Mouse (Mus musculus) spleen, adult 12 weeks (tissue): Measurements from ENCODE around the gene Amh.
A peak's percentile ranks its signal among the peaks of the same experiment; 100 is the strongest.
"Not testable (repeated sequence)": the region's sequence is repeated elsewhere in the genome, so short reads cannot be mapped to it uniquely, and the experiment has no call there.

ENCODE experiments used
- DNase-seq: peaks from one replicate; pipeline ENCODE4 v3.0.0; 2022; ENCODE audit warnings: low spot score

Gene Amh

GRCm38 (mm10) chr10:80828587-80828986, 23.5 kb downstream of the Amh start:
- DNase-seq: not testable (repeated sequence)

GRCm38 (mm10) chr10:80829359-80830278, 24.6 kb downstream of the Amh start:
- no peak for DNase-seq

- no peak for DNase-seq
These were observed 26.1 kb downstream of the Amh start for GRCm38 (mm10) chr10:80831136-80831535.

- no peak for DNase-seq
These were observed 27.8 kb downstream of the Amh start for GRCm38 (mm10) chr10:80832818-80833217.

GRCm38 (mm10) chr10:80835617-80836016, 30.6 kb downstream of the Amh start:
- DNase-seq: no peak

- no peak for DNase-seq
These were observed 31.9 kb downstream of the Amh start for GRCm38 (mm10) chr10:80836949-80837379.

- DNase-seq: no peak
These were observed 32.8 kb downstream of the Amh start for GRCm38 (mm10) chr10:80837827-80838226.

GRCm38 (mm10) chr10:80838346-80838912, 33.4 kb downstream of the Amh start:
- no peak for DNase-seq

GRCm38 (mm10) chr10:80839848-80840247, 34.8 kb downstream of the Amh start:
- DNase-seq: no peak

- DNase-seq: no peak
These were observed 36.6 kb downstream of the Amh start for GRCm38 (mm10) chr10:80841685-80842084.

GRCm38 (mm10) chr10:80842334-80842733, 37.3 kb downstream of the Amh start:
- DNase-seq: no peak

GRCm38 (mm10) chr10:80843087-80843930, 38.3 kb downstream of the Amh start:
- DNase-seq: no peak

- DNase-seq: no peak
These were observed 39.0 kb downstream of the Amh start, which contains the start of gene Lingo3 for GRCm38 (mm10) chr10:80843931-80844547. Gene Lingo3 (minus strand): TSS chr10:80844039.

GRCm38 (mm10) chr10:80845055-80845693, 40.1 kb downstream of the Amh start:
- DNase-seq: no peak

- no peak for DNase-seq
These were observed 40.7 kb downstream of the Amh start for GRCm38 (mm10) chr10:80845732-80846131.

GRCm38 (mm10) chr10:80848571-80848970, 43.5 kb downstream of the Amh start:
- peak; percentile 50 for DNase-seq

GRCm38 (mm10) chr10:80854913-80855748, 50.1 kb downstream of the Amh start, which contains the start of the genes Lsm7 and Sppl2b:
Gene Lsm7 (minus strand): TSS chr10:80855209.
Gene Sppl2b (plus strand): TSS chr10:80855275.
- DNase-seq: peak; percentile 98

GRCm38 (mm10) chr10:80855749-80856073, 50.7 kb downstream of the Amh start:
- peak; percentile 54 for DNase-seq

- no peak for DNase-seq
These were observed 51.2 kb downstream of the Amh start for GRCm38 (mm10) chr10:80856267-80856666.

GRCm38 (mm10) chr10:80856908-80857307, 51.9 kb downstream of the Amh start:
- DNase-seq: peak; percentile 66
